Mouse (Mus musculus) spleen, adult 12 weeks (tissue): Measurements from ENCODE around the gene Abhd4.
A peak's percentile ranks its signal among the peaks of the same experiment; 100 is the strongest.
"Not testable (repeated sequence)": the region's sequence is repeated elsewhere in the genome, so short reads cannot be mapped to it uniquely, and the experiment has no call there.

Source experiments
- DNase-seq: peaks from one replicate; pipeline ENCODE4 v3.0.0; 2022; ENCODE audit warnings: low spot score

The Abhd4 gene

DNA sequence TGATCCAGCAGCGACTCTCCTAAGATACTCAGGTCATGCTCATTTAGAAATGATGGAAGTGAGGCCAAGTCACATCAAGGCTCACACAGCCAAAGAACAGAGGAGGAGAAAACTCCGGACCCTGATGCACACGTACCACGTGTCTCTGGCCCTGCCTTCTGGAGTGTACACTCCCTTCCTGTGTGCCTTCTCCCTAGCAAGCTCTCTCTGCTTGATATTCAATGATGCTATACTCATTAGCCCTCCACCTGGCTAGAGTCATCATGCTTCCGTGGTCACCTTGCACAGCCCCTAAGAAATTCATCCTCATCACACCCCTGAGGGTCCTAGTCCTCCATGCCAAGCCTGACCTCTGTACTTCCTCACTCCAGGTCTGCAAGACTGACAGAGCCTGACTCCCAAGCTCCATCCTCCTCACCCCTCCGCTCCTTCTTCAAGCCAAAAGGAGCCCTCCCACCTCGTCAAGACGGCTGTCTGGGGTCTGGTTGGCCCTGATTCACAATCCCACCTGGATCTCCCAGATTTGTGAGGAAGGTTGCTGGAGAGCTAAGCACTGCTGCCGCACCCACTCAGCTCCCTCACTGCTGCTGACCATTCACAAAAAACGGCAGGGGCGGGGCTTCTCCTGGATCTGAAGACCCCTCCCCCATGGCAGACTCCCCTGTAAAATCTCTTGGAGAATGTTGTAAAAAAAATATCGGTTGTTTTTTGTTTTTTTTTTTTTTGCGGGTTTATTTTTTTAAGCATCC is 30.5 kb upstream of the Abhd4 start:
- no peak for DNase-seq

DNA sequence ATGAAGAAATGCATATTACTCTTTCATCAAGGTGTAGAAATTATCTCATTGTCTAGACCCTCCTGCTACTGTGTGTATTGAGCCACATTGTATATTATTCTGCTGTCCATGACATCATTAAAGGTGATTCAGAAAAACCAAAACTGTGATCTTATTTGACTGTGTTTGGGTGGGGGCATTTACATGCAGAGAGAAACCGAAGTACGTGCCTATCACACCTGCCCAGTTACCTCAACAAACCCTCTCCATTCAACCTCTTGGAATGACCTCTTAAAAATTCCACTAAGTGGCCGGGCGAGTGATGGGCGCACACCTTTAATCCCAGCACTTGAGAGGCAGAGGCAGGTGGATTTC is 29.9 kb upstream of the Abhd4 start:
- DNase-seq = no peak

DNA sequence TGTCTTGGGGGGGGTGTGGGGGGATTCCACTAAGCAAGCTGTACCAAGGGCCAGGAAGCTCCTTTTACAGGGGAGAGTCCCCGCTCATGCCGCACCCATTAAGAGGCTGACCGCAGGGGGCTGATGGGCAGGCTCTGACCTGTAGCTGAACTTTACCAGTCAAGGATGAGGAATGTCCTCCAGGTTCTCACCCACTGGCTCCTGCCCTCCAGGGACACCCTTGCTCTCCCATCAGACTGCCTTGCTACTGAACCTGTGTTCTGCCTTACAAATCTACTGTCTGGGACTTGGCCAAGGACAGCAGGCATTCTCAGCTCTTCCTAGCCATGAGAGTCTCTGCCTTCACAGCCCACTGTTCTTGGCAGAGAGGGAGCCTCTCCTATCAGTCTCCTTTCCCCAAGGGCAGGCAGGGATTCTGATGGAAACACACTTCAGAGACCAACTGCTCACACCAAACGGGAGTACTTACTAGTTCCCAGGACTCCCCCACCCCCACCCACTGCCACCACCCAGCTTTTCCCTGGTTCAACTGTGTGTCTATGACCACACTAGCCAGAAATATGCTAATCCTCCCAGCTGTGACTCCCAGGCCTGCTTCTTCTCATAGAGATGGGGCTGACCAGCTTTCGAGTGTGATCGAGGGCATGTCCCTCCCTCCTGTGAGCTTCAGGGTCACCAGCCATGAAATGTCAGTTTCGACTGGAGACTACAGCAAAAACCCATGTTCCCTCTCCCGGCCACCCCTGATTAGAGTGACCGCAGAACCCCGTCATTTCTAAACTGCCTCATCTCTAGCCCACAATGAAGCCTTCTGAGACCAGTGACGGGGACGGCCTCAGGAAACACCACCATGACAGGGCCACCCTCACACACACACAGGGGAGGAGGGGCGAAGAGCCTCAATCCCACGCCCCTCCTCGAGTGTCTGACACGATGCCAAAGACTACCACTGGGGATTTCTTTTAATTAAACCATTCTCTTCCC is 29.2 kb upstream of the Abhd4 start:
- no peak for DNase-seq

DNA sequence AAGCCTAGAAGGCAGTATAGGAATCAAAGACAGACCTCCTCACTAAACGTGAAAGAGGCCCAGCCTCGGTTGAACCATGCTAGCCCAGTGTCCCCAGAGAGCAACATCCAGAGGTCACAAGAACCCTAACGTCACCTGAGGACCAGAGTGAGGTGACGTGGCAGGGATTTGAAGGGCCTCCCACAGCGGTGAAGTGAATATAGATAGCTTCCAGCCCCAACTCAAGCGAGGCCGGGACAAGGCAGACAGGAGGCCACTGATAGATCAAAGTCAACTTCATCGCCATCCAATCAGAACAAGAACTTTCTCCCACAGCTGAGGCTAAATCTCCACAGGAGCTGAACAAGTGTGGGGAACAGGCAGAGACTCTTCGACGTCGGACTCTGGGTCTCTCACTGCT is 28.3 kb upstream of the Abhd4 start:
- no peak for DNase-seq

DNA sequence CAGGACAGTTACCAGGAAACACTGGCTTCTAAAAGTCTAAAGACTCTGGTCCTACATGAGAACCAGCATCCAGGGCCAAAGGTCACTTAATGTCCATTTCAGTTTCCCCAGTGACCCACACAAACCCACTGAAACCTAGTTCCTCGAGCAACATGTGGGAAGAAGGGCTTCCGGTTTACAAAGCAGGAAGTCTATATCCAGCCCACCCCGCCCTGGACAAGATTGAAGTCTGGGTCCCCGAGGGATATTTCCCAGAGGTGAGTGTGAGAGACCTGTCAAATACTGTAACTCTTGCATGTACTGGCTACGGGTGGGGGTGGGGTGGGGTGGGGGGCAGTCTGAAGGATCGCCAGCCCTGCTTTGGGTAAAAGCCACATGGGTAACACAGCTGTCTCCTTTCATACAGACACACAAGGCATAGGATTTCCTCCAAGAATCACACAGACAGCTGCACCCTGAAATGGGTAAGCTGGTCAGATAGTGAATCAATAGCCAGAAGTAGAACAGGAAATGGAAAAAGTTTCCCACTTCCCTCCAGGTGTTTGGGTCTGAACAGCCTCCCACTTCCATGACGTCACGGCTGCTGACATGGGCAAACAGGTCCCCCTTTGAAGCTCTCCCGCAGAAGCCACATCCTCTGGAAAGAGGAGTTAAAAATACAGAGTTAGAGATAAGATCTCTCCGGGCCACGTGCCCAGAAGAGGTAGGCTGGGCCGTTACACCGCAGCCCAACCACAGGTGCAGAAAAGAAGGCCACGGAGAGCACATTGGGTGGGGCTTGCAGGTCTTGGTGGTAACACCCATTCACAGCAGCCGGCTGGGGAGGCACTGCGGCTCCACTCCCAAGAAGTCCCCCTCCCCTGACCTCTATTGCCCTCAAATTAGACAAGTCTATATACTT is 26.8 kb upstream of the Abhd4 start:
- peak; percentile 79 for DNase-seq

DNA sequence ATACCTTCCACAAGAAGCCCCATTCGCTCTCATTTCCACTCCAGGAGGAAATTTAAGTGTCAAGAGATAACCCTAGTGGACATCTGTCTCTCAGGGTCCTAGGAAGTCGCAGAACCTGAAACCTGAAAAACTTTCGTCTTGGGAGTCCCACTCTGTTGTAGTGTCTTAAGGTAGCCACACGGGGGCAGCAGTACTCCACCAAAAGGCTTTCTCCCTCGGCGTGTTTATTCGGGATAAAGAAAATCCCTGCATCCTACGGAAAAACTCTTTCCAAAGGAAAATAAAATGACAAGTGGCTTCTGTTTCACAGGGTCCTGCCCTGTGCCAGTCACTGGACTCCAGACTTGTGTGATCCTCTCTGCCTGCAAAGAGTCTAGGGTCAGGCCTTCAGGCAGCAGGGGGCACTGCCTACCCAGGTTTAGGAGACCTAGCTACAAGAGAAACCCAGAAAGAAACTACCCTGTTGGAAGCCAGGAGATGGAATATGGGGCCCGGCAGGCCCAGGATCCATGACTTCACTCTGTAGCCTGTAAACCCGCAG is 26.0 kb upstream of the Abhd4 start:
- DNase-seq = peak; percentile 72

DNA sequence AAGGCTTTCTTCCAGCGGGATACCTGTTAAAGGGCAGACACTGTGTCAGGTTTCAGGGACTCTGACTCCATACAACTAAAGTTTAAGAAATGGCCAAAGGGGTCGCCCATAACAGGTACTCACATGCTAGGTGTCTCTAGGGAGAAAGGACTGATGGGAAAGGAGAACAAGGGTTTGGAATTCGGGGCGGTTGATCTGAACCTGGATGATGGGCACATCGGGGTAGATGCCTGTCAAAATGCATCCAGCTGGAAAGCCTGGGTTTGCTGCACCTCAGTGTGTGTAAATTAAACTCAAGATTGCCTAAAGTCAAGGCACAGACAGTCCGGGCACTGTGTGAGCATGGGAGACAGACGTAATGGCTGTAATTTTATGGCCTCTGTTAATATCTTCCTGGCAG is 25.5 kb upstream of the Abhd4 start:
- DNase-seq = no peak

DNA sequence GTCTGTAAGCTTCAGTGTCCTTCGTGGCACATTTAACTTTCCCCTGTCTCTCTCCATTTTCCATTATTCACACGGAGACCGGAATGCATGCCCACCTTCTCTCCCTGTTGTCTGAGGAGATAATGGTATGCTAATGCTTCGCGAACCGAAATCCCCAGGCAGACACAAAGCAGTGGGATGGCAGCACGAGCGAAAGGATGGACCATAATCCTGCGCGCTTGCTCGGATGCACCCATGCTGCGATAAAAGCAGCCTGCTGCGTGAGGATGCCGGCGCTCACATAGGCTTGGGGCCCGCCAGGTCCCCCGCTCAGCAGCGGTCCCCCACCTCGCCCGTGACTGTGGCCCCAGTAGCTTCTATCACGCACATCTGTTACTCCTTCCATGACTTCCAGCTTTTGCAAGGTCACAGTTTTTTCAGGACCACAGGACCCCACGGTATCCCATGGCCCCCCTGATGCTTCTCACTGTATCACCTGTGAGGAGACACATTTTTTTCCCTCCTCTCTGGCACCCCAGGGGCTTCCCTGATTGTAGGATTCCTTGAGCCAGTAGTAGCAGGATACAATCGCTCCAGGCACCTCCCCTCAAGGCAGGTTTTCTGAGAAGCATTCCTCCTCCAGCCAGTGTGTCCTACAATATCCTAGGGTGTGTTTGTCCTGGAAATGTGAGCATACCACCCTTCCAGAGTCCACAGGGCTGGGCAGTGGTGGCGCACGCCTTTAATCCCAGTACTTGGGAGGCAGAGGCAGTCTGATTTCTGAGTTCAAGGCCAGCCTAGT is 24.9 kb upstream of the Abhd4 start:
- DNase-seq = no peak

DNA sequence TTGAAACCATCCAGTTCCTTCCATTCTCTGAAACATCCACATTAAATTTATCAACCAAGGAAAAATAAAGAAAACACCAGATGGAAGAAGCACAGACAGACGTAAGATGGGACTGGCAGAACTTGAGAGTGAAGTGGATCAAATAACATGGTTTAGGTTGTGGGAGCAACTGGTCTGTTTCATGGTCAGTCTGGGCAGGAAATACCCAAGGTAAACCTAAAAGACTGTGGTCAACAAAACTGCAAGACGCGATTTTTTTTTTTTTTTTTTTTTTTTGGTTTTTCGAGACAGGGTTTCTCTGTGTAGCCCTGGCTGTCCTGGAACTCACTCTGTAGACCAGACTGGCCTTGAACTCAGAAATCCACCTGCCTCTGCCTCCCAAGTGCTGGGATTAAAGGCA is 24.1 kb upstream of the Abhd4 start:
- DNase-seq = not testable (repeated sequence)

DNA sequence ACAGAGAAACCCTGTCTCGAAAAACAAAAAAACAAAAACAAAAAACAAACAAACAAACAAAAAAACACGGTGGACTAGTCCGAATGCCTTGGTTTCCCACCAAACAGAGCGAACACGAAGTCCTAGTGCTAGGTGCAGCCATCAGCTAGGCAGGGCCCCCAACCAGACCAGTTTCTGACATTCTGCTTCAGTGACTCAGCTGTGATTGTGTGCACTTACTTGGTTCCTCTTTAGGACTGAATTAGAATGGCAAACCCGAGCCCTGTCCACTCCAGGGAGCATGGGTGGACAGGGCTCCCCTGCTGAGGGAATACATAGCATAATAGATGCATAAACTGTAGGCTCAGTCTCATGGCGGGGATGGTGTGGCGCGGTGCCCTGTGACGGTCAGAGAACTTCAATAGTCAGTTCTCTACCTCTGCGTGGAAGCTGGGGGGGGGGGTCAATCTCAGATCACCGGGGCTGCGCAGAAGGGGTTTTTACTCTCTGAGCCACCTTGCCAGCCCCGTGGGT is 23.3 kb upstream of the Abhd4 start:
- DNase-seq = no peak

DNA sequence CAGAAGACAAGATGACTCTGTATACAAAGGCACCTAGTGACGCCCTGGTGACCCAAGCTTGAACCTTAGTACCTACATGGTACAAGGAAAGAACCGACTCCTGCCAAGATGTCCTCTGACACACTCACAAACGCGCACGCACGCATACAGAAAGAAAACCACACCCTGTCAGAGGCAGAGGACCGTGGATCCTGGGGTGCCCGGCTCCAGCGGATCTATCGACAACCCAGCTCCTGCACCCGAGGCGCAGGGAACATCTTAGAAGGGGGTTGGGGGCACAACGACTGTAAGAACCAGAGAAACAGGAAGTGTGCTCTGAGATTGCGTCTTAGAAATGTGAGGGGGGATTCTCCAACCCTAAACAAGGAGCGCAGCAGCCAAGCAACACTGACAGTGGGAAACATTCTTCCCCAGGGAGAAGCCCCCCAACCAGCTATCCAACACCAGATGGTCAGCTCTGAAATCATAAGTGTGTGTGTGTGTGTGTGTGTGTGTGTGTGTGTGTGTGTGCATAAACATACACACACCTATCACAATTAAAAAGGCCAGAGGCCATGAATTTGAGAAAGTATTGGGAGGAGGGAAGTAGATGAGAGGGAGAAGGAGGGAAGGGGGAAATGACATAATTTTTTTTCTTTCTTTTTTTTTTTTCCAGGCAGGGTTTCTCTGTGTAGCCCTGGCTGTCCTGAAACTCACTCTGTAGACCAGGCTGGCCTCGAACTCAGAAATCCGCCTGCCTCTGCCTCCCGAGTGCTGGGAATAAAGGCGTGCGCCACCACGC is 22.6 kb upstream of the Abhd4 start:
- DNase-seq = peak; percentile 50

DNA sequence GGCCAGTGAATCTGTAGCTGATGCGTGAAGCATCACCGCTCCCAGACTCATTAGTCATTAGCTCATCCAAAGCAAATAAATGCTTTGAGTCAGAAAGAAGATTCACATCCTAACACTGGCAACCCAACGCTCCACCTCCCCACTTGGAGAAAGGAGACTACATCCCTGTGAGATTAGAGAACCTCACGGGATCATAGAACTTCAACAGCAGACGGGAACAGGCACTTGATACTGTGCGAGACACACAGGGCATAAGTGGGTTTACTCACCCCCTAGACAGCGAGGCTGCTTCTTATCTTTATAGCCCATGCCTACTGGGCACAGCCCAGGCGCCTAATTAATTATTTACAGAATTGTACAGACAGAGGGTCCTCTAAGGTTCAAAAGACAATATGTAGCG is 21.8 kb upstream of the Abhd4 start:
- DNase-seq = no peak

DNA sequence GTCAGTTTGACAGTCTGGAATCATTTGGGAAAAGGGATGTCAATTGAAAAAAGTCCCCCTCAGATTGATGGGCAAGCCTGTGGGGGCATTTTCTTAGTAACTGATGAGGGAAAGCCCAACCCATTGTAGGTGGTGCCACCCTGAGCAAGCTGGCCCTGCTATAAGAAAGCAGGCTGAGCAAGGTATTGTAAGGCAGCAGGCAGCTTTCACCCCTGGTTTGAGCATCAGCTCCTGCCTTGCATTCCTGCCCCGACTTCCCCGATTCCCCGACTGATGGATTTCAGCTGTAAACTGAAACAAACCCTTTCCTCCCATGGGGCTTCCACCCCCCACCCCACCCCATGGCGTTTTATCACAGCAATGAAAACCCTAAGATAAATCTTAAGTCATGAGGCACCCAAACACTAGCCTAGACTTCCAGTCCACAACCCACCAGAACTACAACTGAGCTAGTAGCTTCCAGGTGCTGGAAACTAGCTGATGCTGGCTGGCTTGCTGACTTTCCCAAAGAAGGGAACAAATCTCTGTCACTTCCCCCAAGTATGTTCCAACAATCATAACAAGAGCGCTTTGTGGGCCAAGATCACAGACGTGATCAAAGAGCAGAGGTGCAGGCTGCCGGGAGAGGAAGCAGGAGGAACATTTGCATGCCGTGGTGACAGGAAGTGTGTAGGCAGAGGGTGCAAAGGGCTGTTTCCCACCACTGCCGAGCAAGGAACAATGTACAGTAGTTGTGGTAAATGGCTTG is 21.0 kb upstream of the Abhd4 start:
- peak; percentile 57 for DNase-seq

DNA sequence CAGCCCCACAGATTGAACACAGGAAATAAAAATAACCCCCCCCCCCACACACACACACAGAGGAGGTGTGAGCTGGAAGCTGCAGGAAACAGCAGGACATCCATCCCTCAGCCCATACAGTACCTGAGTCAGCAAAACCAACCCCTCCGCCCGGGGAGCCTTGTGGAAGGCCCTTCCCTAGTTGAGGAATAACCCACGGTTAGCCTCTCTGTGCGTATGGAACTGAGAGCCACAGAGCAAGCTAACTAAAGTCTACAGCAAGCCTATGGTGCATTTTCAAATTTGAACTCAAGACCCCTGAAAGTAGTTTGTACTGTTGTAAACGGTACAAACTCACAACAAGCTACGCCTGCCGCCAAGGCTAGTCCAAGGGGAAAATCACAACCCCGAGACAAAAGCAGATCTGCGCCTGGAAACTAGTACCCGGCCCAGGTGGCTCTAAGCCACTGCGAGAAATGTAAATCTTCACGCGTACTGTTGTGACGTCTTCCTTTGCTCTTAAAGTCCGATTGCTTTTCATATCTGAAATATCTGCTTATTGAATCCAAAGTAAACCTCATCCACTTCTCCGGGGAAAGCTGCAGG is 20.3 kb upstream of the Abhd4 start:
- DNase-seq = no peak

DNA sequence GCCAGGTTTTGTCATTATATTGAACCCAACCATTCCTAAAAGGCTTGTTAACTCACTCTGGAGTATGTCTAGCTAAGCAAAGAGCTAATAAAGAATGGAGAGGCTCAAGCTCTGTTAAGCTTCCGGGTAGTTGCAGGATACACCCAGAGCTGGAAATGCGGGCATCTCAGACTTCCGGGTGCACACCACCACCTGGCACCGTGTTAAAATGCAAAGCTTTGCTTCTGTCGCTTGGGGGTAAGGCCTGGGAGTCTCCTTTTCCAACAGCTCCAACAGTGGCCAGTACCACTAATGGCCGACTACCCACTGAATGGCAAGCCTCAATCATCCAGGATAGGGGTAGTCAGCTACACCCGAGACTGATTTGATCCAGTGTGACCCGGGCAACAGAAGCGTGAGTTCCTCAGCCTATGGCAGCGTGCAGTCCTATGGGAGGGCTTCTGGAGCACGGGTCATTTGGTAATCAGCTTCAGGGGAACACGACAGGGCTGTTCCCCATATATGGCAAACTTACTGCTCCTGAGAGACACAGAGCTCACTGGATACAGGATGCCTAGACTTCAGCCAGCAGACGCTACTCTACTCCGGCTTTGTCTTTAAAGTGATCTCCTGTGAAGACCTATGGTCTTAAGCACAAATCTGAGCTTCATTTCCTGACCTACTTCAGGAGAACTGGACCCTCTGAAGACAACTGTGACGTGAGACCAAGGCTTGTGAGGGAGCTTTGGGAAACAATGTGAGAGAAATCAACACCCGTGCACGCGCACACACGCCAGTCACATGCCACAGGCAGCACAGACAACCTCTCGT is 19.6 kb upstream of the Abhd4 start:
- DNase-seq = no peak

DNA sequence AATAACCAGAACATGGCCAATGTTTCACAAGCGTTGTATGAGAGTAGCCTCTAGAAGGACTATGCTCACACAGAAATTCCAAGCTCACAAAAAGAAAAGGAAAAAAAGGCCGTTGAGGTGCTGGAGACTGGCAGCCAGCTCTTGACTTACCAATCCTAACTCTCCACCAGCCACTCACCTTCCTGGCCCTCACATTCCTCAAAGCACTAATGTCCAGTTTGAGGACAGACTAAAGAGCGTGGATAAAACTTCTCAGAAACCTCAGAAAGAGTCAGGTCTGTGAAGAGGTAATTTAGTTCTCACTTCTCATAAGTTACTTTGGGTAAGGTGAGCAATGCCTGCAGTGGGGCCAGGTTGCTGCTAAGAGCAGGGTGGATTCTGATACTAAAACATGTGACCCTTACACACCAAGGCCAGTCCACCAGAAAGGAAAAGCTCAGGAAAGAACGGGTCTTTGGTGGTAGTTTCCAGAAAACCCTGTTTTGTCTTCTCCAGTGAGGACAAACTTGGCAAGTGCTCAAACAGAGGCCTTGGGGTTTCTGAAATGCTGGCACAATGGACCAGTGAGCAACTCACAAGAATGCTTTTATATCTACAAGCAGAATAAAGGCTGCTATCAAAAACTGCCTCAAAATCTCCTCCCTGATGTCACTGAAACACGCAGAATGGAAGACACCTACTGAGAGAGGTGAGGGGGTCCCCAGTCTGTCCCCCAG is 18.0 kb upstream of the Abhd4 start:
- no peak for DNase-seq

DNA sequence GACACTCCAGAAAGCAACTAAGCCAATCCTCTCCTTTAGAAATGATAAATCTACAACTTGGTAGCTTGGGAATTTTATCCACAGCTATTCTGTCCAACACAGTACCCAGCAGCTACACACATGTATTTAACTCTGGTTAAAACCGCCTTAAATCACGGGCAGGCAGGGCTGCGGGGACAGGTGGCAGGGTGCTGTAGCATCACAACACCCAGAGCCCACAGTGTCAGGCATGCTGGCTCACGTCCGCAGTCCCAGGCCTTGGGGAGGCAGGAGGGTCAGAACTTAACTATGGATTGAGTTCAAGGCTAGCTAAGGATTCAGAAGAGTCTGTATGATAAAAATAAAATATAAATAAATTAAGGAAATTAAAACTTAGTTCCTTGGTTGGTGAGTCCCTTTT is 17.1 kb upstream of the Abhd4 start:
- DNase-seq = no peak
